Mouse (Mus musculus) layer of hippocampus, postnatal 14 days (tissue): ENCODE measurements around the gene Nell2. TPM values are rescaled to one million over a fixed set of nuclear protein-coding genes. Genes with fewer than 3 reads are reported as not detected.
"Not testable (repeated sequence)": the region's sequence is repeated elsewhere in the genome, so short reads cannot be mapped to it uniquely, and the experiment has no call there.

Source experiments
- DNase-seq, 2 experiments: peaks; one replicate each; pipeline ENCODE4 v3.0.0; 2021 to 2022; ENCODE audit warnings: low spot score in 2 of 2, mixed read lengths in 1 of 2
- total RNA-seq, 2 experiments: library from RNA; stranded (reverse); gene quantifications; 2 replicates each; pipeline ENCODE4 v1.2.3; 2021

The Nell2 gene
- total RNA-seq, 2 experiments from 2014 or later, result 841 to 860 TPM

- no peak for DNase-seq
Measured at GRCm38 (mm10) chr15:95259671-95260450, 268.5 kb downstream of the Nell2 start.

- no peak for DNase-seq
Measured at GRCm38 (mm10) chr15:95257131-95257530, 271.2 kb downstream of the Nell2 start.

- DNase-seq, result no peak
Measured at GRCm38 (mm10) chr15:95245516-95245915, 282.8 kb downstream of the Nell2 start.

- no peak for DNase-seq
Measured at GRCm38 (mm10) chr15:95243876-95244275, 284.5 kb downstream of the Nell2 start.

- DNase-seq, result no peak
Measured at GRCm38 (mm10) chr15:95241161-95241560, 287.2 kb downstream of the Nell2 start.

- DNase-seq, result not testable (repeated sequence)
Measured at GRCm38 (mm10) chr15:95237021-95237420, 291.3 kb downstream of the Nell2 start.

- DNase-seq, result no peak
Measured at GRCm38 (mm10) chr15:95236509-95236908, 291.9 kb downstream of the Nell2 start.

- DNase-seq, result no peak
Measured at GRCm38 (mm10) chr15:95231171-95231570, 297.2 kb downstream of the Nell2 start.

GRCm38 (mm10) chr15:95216640-95217365 is 311.6 kb downstream of the Nell2 start:
- DNase-seq, result peak in 1 of 2 experiments; percentile 59

- no peak for DNase-seq
Measured at GRCm38 (mm10) chr15:95210551-95210950, 317.8 kb downstream of the Nell2 start.

- DNase-seq, result no peak
Measured at GRCm38 (mm10) chr15:95209186-95209585, 319.2 kb downstream of the Nell2 start.

GRCm38 (mm10) chr15:95193661-95194280 is 334.6 kb downstream of the Nell2 start:
- DNase-seq, result no peak

GRCm38 (mm10) chr15:95192951-95193350 is 335.4 kb downstream of the Nell2 start:
- no peak for DNase-seq

- DNase-seq, result no peak
Measured at GRCm38 (mm10) chr15:95186226-95186625, 342.1 kb downstream of the Nell2 start.

GRCm38 (mm10) chr15:95185419-95185818 is 342.9 kb downstream of the Nell2 start:
- DNase-seq, result peak in 1 of 2 experiments; percentile 36

- no peak for DNase-seq
Measured at GRCm38 (mm10) chr15:95183450-95183849, 344.9 kb downstream of the Nell2 start.

GRCm38 (mm10) chr15:95156828-95157227 is 371.5 kb downstream of the Nell2 start:
- DNase-seq, result no peak

GRCm38 (mm10) chr15:95145118-95145517 is 383.2 kb downstream of the Nell2 start:
- no peak for DNase-seq

GRCm38 (mm10) chr15:95144131-95144530 is 384.2 kb downstream of the Nell2 start:
- no peak for DNase-seq

GRCm38 (mm10) chr15:95138709-95139409 is 389.5 kb downstream of the Nell2 start:
- no peak for DNase-seq
